Mouse (Mus musculus) mature B cell (primary cell): ENCODE data around the gene Slc25a12.
"Not testable (repeated sequence)": the region's sequence is repeated elsewhere in the genome, so short reads cannot be mapped to it uniquely, and the experiment has no call there.

ENCODE experiments used
- in situ Hi-C: fragments of 300-500 bp; cut with MboI; formaldehyde crosslinking; loops from 2 replicates; pipeline ENCODE4 v1.14.3; 2019

The Slc25a12 gene

GRCm38 (mm10) chr2:71367125-71367880, at the start of gene Slc25a12:
Slc25a12 (minus strand) TSS chr2:71367749.
- in situ Hi-C loops = no loop called here

GRCm38 (mm10) chr2:71405613-71406012, 38.1 kb upstream of the Slc25a12 start:
- in situ Hi-C loops = no loop called here

- in situ Hi-C loops = no loop called here
Measured at GRCm38 (mm10) chr2:71389864-71390263, 22.3 kb upstream of the Slc25a12 start.

GRCm38 (mm10) chr2:71388951-71389763, 21.6 kb upstream of the Slc25a12 start, which contains the start of gene Hat1:
Hat1 (plus strand) TSS chr2:71388958.
- in situ Hi-C loops = no loop called here

GRCm38 (mm10) chr2:71387766-71388165, 20.2 kb upstream of the Slc25a12 start:
- in situ Hi-C loops = no loop called here

GRCm38 (mm10) chr2:71383890-71384289, 16.3 kb upstream of the Slc25a12 start:
- in situ Hi-C loops = no loop called here

- in situ Hi-C loops = no loop called here
Measured at GRCm38 (mm10) chr2:71381962-71382361, 14.4 kb upstream of the Slc25a12 start.

GRCm38 (mm10) chr2:71377426-71377825, 9.9 kb upstream of the Slc25a12 start:
- in situ Hi-C loops = no loop called here

- in situ Hi-C loops = no loop called here
Measured at GRCm38 (mm10) chr2:71376433-71376906, 8.9 kb upstream of the Slc25a12 start.

- in situ Hi-C loops = no loop called here
Measured at GRCm38 (mm10) chr2:71374275-71375155, 7.0 kb upstream of the Slc25a12 start.

- in situ Hi-C loops = not testable (repeated sequence)
Measured at GRCm38 (mm10) chr2:71372261-71372660, 4.7 kb upstream of the Slc25a12 start.

GRCm38 (mm10) chr2:71371790-71372189, 4.2 kb upstream of the Slc25a12 start:
- in situ Hi-C loops = no loop called here

- in situ Hi-C loops = no loop called here
Measured at GRCm38 (mm10) chr2:71368086-71368485, 537 bp upstream of the Slc25a12 start.

- in situ Hi-C loops = no loop called here
Measured at GRCm38 (mm10) chr2:71366618-71367124, 878 bp downstream of the Slc25a12 start.

- in situ Hi-C loops = no loop called here
Measured at GRCm38 (mm10) chr2:71360192-71360591, 7.4 kb downstream of the Slc25a12 start.

- in situ Hi-C loops = no loop called here
Measured at GRCm38 (mm10) chr2:71358347-71358746, 9.2 kb downstream of the Slc25a12 start.

GRCm38 (mm10) chr2:71354055-71354425, 13.5 kb downstream of the Slc25a12 start:
- in situ Hi-C loops = no loop called here

GRCm38 (mm10) chr2:71353306-71354054, 14.1 kb downstream of the Slc25a12 start:
- in situ Hi-C loops = no loop called here

- in situ Hi-C loops = no loop called here
Measured at GRCm38 (mm10) chr2:71351727-71351987, 15.9 kb downstream of the Slc25a12 start.

- in situ Hi-C loops = no loop called here
Measured at GRCm38 (mm10) chr2:71350904-71351726, 16.4 kb downstream of the Slc25a12 start.
